Mouse (Mus musculus): ENCODE data around the gene Nicn1. TPM values are rescaled to one million over a fixed set of nuclear protein-coding genes. Genes with fewer than 3 reads are reported as not detected.
A peak's percentile ranks its signal among the peaks of the same experiment; 100 is the strongest.

The Nicn1 gene
- polyA plus RNA-seq, 1 experiment: 37.9 TPM

DNA sequence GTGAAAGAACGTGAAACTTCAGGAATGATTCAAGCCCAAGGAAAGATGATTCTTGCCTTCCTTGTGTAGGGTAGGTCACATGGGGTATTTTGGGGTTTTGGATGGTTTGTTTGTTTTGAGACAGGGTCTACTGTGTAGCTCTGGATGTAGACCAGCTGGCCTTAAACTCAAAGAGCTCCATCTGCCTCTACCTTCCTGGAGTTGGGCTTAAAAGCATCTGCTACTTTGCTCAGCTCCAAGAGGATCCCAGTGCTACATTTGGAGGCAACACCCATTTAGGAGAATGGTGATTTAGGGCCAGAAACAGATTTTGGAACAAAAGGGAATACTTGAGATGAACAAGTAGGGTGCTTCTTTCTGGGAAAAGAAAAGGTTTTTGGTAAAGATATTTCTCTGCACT is 34.6 kb downstream of the Nicn1 start:
- H3K27me3 ChIP-seq (ENCODE audit: control insufficient read depth, insufficient read depth, insufficient read length): no peaks in the 10 kb centered on the region
- TF ChIP-seq TCF12 (IDR thresholded peaks at IDR 0.05; ENCODE audit: insufficient read depth, poor library complexity, severe bottlenecking) (no peak), SRF (IDR thresholded peaks at IDR 0.05; ENCODE audit: control insufficient read depth, insufficient read length, low read depth) (no peak), CEBPB (IDR thresholded peaks at IDR 0.05; ENCODE audit: insufficient read depth, poor library complexity, severe bottlenecking) (no peak), POLR2A (IDR thresholded peaks at IDR 0.05; ENCODE audit: insufficient read length, low read depth) (no peak), TCF3 (IDR thresholded peaks at IDR 0.05; ENCODE audit: insufficient read length, low read depth) (no peak), MYOG (IDR thresholded peaks at IDR 0.05; ENCODE audit: control insufficient read depth in 1 of 3, insufficient read depth in 1 of 3, insufficient read length in 2 of 3, low read depth in 2 of 3) (no peak), E2F4 (IDR thresholded peaks at IDR 0.05; ENCODE audit: insufficient read depth) (no peak), USF1 (IDR thresholded peaks at IDR 0.05; ENCODE audit: low read depth) (no peak), POLR2AphosphoS2 (IDR thresholded peaks at IDR 0.05; ENCODE audit: insufficient read length, low read depth) (no peak), MAX (IDR thresholded peaks at IDR 0.05; ENCODE audit: low read depth) (no peak), MYOD1 (IDR thresholded peaks at IDR 0.05; ENCODE audit: control insufficient read depth in 1 of 3, insufficient read length in 2 of 3, low read depth in 2 of 3) (no peak)
- no peak overlapping the region for H3K4me3 ChIP-seq
- H3K79me2 ChIP-seq (ENCODE audit: control insufficient read depth, insufficient read depth): peaks cover 93% of the 10 kb centered on the region
- no peak overlapping the region for H3ac ChIP-seq (ENCODE audit: control insufficient read depth, insufficient read length)
- H3K4me2 ChIP-seq (ENCODE audit: low read depth): no peak overlapping the region
- H3K36me3 ChIP-seq (ENCODE audit: control insufficient read depth, insufficient read depth): peaks cover 27% of the 10 kb centered on the region

DNA sequence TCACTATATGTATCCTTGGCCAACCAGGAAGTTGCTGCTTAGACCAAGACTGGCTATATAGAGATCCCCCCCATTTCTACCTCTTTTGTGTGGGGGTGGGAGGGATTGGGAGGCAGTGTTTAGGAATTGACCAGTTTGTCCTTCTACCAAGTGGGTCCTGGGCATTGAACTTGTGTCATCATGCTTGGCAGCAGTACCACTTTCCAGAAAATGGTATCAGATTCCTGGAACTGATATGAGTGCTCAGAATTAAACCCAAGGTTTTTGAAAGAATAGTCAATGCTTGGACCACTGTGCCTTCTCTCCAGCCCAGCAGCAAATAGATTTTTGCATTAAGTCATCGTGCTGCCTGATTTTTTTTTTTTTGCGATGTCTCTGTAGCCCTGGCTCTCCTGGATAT is 35.6 kb downstream of the Nicn1 start:
- Histone ChIP-seq H3ac (ENCODE audit: control insufficient read depth, insufficient read length) (no peak overlapping the region), H3K79me2 (ENCODE audit: control insufficient read depth, insufficient read depth) (peaks cover 82% of the 10 kb centered on the region), H3K27me3 (ENCODE audit: control insufficient read depth, insufficient read depth, insufficient read length) (no peaks in the 10 kb centered on the region), H3K36me3 (ENCODE audit: control insufficient read depth, insufficient read depth) (peaks cover 27% of the 10 kb centered on the region), H3K4me2 (ENCODE audit: low read depth) (no peak overlapping the region), H3K4me3 (no peak overlapping the region)
- TF ChIP-seq POLR2A (IDR thresholded peaks at IDR 0.05; ENCODE audit: insufficient read length, low read depth) (no peak), E2F4 (IDR thresholded peaks at IDR 0.05; ENCODE audit: insufficient read depth) (no peak), MYOG (IDR thresholded peaks at IDR 0.05; ENCODE audit: control insufficient read depth in 1 of 3, insufficient read depth in 1 of 3, insufficient read length in 2 of 3, low read depth in 2 of 3) (no peak), MAX (IDR thresholded peaks at IDR 0.05; ENCODE audit: low read depth) (no peak), MYOD1 (IDR thresholded peaks at IDR 0.05; ENCODE audit: control insufficient read depth in 1 of 3, insufficient read length in 2 of 3, low read depth in 2 of 3) (no peak), USF1 (IDR thresholded peaks at IDR 0.05; ENCODE audit: low read depth) (no peak), SRF (IDR thresholded peaks at IDR 0.05; ENCODE audit: control insufficient read depth, insufficient read length, low read depth) (no peak), TCF12 (IDR thresholded peaks at IDR 0.05; ENCODE audit: insufficient read depth, poor library complexity, severe bottlenecking) (no peak), TCF3 (IDR thresholded peaks at IDR 0.05; ENCODE audit: insufficient read length, low read depth) (no peak), POLR2AphosphoS2 (IDR thresholded peaks at IDR 0.05; ENCODE audit: insufficient read length, low read depth) (no peak), REST (IDR thresholded peaks at IDR 0.05; ENCODE audit: insufficient read depth, insufficient read length) (no peak), CEBPB (IDR thresholded peaks at IDR 0.05; ENCODE audit: insufficient read depth, poor library complexity, severe bottlenecking) (no peak)

DNA sequence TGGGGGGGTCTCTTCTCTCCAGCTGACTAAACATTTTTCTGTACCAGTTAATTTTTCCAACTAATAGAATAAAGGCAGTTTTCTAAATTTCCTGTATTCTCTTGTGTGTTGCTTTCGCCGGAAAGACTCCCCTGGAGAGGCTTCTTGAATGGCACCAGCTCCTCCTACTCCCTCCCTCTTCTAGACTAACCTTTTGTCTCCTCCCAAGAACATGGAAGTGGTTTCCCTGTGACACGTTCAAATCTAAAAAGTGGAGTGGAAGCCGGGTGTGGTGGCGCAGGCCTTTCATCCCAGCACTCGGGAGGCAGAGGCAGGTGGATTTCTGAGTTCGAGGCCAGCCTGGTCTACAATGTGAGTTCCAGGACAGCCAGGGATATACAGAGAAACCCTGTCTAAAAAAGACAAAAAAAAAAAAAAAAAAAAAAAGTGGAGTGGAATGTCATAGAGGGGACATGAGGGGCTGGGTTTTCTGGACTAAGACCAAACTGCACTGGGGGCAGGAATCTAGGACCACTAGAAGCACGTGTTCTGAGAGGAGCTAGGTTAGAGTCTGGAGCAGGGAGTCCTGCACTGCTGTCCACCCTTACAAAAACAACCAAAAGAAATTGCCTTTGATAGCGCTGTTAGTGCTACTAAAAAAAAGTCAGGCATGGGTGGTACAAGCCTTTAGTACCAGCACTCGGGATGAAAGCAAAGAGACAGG is 47.8 kb downstream of the Nicn1 start:
- TF ChIP-seq USF1 (IDR thresholded peaks at IDR 0.05; ENCODE audit: low read depth) (no peak), CEBPB (IDR thresholded peaks at IDR 0.05; ENCODE audit: insufficient read depth, poor library complexity, severe bottlenecking) (no peak), MYOD1 (IDR thresholded peaks at IDR 0.05; ENCODE audit: control insufficient read depth in 1 of 3, insufficient read length in 2 of 3, low read depth in 2 of 3) (no peak), E2F4 (IDR thresholded peaks at IDR 0.05; ENCODE audit: insufficient read depth) (no peak), POLR2AphosphoS2 (IDR thresholded peaks at IDR 0.05; ENCODE audit: insufficient read length, low read depth) (no peak), POLR2A (IDR thresholded peaks at IDR 0.05; ENCODE audit: insufficient read length, low read depth) (no peak), TCF3 (IDR thresholded peaks at IDR 0.05; ENCODE audit: insufficient read length, low read depth) (no peak), SRF (IDR thresholded peaks at IDR 0.05; ENCODE audit: control insufficient read depth, insufficient read length, low read depth) (no peak), TCF12 (IDR thresholded peaks at IDR 0.05; ENCODE audit: insufficient read depth, poor library complexity, severe bottlenecking) (no peak), REST (IDR thresholded peaks at IDR 0.05; ENCODE audit: insufficient read depth, insufficient read length) (no peak), MAX (IDR thresholded peaks at IDR 0.05; ENCODE audit: low read depth) (no peak), MYOG (IDR thresholded peaks at IDR 0.05; ENCODE audit: control insufficient read depth in 1 of 3, insufficient read depth in 1 of 3, insufficient read length in 2 of 3, low read depth in 2 of 3) (no peak)
- H3K4me3 ChIP-seq: no peak overlapping the region
- H3ac ChIP-seq (ENCODE audit: control insufficient read depth, insufficient read length): no peak overlapping the region
- peaks cover 12% of the 10 kb centered on the region for H3K79me2 ChIP-seq (ENCODE audit: control insufficient read depth, insufficient read depth)
- H3K4me2 ChIP-seq (ENCODE audit: low read depth): peak overlapping the region; percentile 94
- no peaks in the 10 kb centered on the region for H3K27me3 ChIP-seq (ENCODE audit: control insufficient read depth, insufficient read depth, insufficient read length)
- peaks cover 20% of the 10 kb centered on the region for H3K36me3 ChIP-seq (ENCODE audit: control insufficient read depth, insufficient read depth)

DNA sequence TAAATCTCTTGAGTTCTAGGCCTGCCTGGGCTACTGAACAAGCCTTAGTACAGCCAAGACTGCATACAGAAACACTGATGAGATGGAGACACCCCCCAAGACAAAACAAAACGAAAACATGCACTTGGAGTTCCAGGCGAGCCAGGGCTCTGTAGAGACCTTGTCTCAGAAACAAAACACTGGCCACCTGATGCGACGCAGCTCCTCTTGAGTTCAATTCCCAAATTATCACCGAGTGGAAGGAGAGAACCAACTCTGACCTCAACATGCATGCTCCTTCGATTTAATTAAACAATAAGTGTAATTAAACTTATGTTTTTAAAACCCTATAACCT is 48.3 kb downstream of the Nicn1 start:
- Histone ChIP-seq H3K79me2 (ENCODE audit: control insufficient read depth, insufficient read depth) (peaks cover 12% of the 10 kb centered on the region), H3K27me3 (ENCODE audit: control insufficient read depth, insufficient read depth, insufficient read length) (no peaks in the 10 kb centered on the region), H3K4me2 (ENCODE audit: low read depth) (peak overlapping the region; percentile 94), H3K4me3 (peak overlapping the region; percentile 56), H3ac (ENCODE audit: control insufficient read depth, insufficient read length) (peak overlapping the region; percentile 84), H3K36me3 (ENCODE audit: control insufficient read depth, insufficient read depth) (peaks cover 16% of the 10 kb centered on the region)
- TF ChIP-seq TCF12 (IDR thresholded peaks at IDR 0.05; ENCODE audit: insufficient read depth, poor library complexity, severe bottlenecking) (no peak), POLR2AphosphoS2 (IDR thresholded peaks at IDR 0.05; ENCODE audit: insufficient read length, low read depth) (no peak), SRF (IDR thresholded peaks at IDR 0.05; ENCODE audit: control insufficient read depth, insufficient read length, low read depth) (no peak), E2F4 (IDR thresholded peaks at IDR 0.05; ENCODE audit: insufficient read depth) (no peak), MYOG (IDR thresholded peaks at IDR 0.05; ENCODE audit: control insufficient read depth in 1 of 3, insufficient read depth in 1 of 3, insufficient read length in 2 of 3, low read depth in 2 of 3) (no peak), CEBPB (IDR thresholded peaks at IDR 0.05; ENCODE audit: insufficient read depth, poor library complexity, severe bottlenecking) (no peak), MYOD1 (IDR thresholded peaks at IDR 0.05; ENCODE audit: control insufficient read depth in 1 of 3, insufficient read length in 2 of 3, low read depth in 2 of 3) (no peak), POLR2A (IDR thresholded peaks at IDR 0.05; ENCODE audit: insufficient read length, low read depth) (no peak), TCF3 (IDR thresholded peaks at IDR 0.05; ENCODE audit: insufficient read length, low read depth) (no peak), REST (IDR thresholded peaks at IDR 0.05; ENCODE audit: insufficient read depth, insufficient read length) (no peak)
